Mouse (Mus musculus): ENCODE measurements around the gene Ndufa9. TPM values are rescaled to one million over a fixed set of nuclear protein-coding genes. Genes with fewer than 3 reads are reported as not detected.

Ndufa9 gene
- polyA plus RNA-seq, 3 experiments from 2014 or later, result 157 to 186 (median 185) TPM

Other genes starting within 250 kb of the Ndufa9 start
- not detected for gene Kcna1, start 202.8 kb downstream of the Ndufa9 start, polyA plus RNA-seq (2017; shearing (Covaris generic))
- gene Kcna6, start 108.5 kb downstream of the Ndufa9 start, polyA plus RNA-seq (2017; shearing (Covaris generic)), result not detected
- not detected for gene Akap3, start 4.0 kb upstream of the Ndufa9 start, polyA plus RNA-seq (2017; shearing (Covaris generic))
- under 1 TPM in 2 of 3 experiments, not detected in 1; 0.21 to 0.71 TPM for gene Dyrk4, start 72.7 kb upstream of the Ndufa9 start, polyA plus RNA-seq (2017; shearing (Covaris generic))
- gene Rad51ap1, start 90.5 kb upstream of the Ndufa9 start, polyA plus RNA-seq (2017; shearing (Covaris generic)), result 10 to 100 TPM in 1 of 3 experiments, 1 to 10 TPM in 2; 5.8 to 36.4 (median 6.2) TPM
- 10 to 100 TPM; 10.2 to 13.3 (median 13.1) TPM for gene D6Wsu163e, start 90.8 kb upstream of the Ndufa9 start, polyA plus RNA-seq (2017; shearing (Covaris generic))
- gene Fgf6, start 166.4 kb upstream of the Ndufa9 start, polyA plus RNA-seq (2017; shearing (Covaris generic)), result not detected
- gene Fgf23, start 223.8 kb upstream of the Ndufa9 start, polyA plus RNA-seq (2017; shearing (Covaris generic)), result under 1 TPM in 1 of 3 experiments, not detected in 2; 0.26 TPM